9 mouse cellular contexts compared by ENCODE assay signal in the genomic region with DNA sequence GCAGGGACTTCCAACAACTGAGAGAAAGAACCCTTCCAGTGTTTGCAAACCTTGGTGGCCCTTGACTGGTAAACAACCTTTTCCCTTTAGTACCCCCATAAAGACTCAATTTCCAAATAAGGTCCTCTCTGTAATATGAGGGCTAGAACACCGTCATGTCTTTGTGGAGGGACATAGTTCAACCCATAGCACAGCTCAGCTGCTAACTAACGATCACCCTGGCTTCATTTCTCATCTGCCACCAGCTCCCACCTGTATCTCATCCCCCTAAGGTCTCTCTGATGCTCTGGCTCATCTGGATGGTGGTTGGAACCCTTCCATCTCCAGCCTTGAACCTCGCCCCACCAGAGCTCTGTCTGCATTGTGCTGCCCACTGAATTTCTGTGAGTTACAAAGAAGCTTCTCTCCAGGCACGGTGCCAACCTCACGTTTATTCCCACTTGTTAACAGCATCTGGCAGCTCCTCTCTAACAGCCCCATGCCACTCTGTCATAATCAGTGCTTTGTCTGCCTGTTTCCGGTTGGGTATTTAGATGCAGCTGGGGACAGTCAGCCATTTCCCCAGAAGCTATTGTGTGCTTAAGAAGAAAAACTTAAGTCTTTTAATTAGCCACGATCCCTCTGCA.
DNase-seq lines count a peak whose midpoint lies in the region; ATAC-seq and TF ChIP-seq lines count a peak whose summit lies in the region.
"Had no signal": no experiment of that assay in that cellular context is flagged by ENCODE, and none has a peak within 500 bp of the region (broad histone marks: within the 10 kb centered on the region; RNA-seq: fewer than 3 reads in every experiment).

No protein-coding gene starts in this region.

- 0 out of 2 replicates have a peak, but pooled peaks cover 3% of the 10 kb centered on the region for H3K4me1 ChIP-seq in hindbrain, embryonic 12.5 days
- no peaks in the 10 kb centered on the region for H3K4me1 ChIP-seq in hindbrain, embryonic 10.5 days (replicated peaks)
- H3K4me1 ChIP-seq in hindbrain, postnatal 0 days (ENCODE audit: insufficient read depth, low read length): no peaks in the 10 kb centered on the region

- H3K9me3 ChIP-seq in hindbrain, embryonic 12.5 days (replicated peaks): no peaks in the 10 kb centered on the region
- H3K9me3 ChIP-seq in hindbrain, embryonic 10.5 days: no peaks in the 10 kb centered on the region
- H3K9me3 ChIP-seq in hindbrain, postnatal 0 days (ENCODE audit: low read length): no peaks in the 10 kb centered on the region
- H3K9me3 ChIP-seq: limb, embryonic 13.5 days had no signal

- ATAC-seq in hindbrain, embryonic 12.5 days (ENCODE audit: low FRiP score): peak; percentile 67; the same call in 1 of the 2 replicates
- peak; percentile 32; the same call in 1 of the 2 replicates for ATAC-seq in hindbrain, postnatal 0 days

- H3K36me3 ChIP-seq in hindbrain, embryonic 12.5 days: no peaks in the 10 kb centered on the region
- no peaks in the 10 kb centered on the region for H3K36me3 ChIP-seq in hindbrain, embryonic 10.5 days
- no peaks in the 10 kb centered on the region for H3K36me3 ChIP-seq in hindbrain, postnatal 0 days (ENCODE audit: insufficient read depth, low read length)
- H3K36me3 ChIP-seq: limb, embryonic 13.5 days had no signal

- 58% methylated on average over 7 of the region's 7 CpGs for WGBS in hindbrain, embryonic 12.5 days
- WGBS in hindbrain, embryonic 10.5 days: 77% methylated on average over 7 of the region's 7 CpGs
- 34% methylated on average over 7 of the region's 7 CpGs for WGBS in hindbrain, postnatal 0 days

- H3K4me3 ChIP-seq in hindbrain, embryonic 12.5 days: no peak overlapping the region
- H3K4me3 ChIP-seq in hindbrain, embryonic 10.5 days: no peak overlapping the region
- no peak overlapping the region for H3K4me3 ChIP-seq in hindbrain, postnatal 0 days (ENCODE audit: low read length)
- H3K4me3 ChIP-seq: limb, embryonic 13.5 days had no signal

- no peak overlapping the region for H3K4me2 ChIP-seq in hindbrain, embryonic 12.5 days (replicated peaks)
- H3K4me2 ChIP-seq in hindbrain, postnatal 0 days (ENCODE audit: low read depth, low read length): no peak overlapping the region
- H3K4me2 ChIP-seq: limb, embryonic 13.5 days had no signal

- no peak overlapping the region for H3K27ac ChIP-seq in hindbrain, embryonic 12.5 days
- no peak overlapping the region for H3K27ac ChIP-seq in hindbrain, embryonic 10.5 days
- no peak overlapping the region for H3K27ac ChIP-seq in hindbrain, postnatal 0 days
- H3K27ac ChIP-seq: limb, embryonic 13.5 days had no signal

- no peak overlapping the region for H3K9ac ChIP-seq in hindbrain, embryonic 12.5 days
- no peak overlapping the region for H3K9ac ChIP-seq in hindbrain, postnatal 0 days (replicated peaks; ENCODE audit: low read length)
- H3K9ac ChIP-seq: limb, embryonic 13.5 days had no signal

- TF ChIP-seq CTCF in hindbrain, postnatal 0 days (IDR thresholded peaks at IDR 0.05; ENCODE audit: low read depth): no peak

- no peaks in the 10 kb centered on the region for H3K27me3 ChIP-seq in hindbrain, embryonic 12.5 days
- H3K27me3 ChIP-seq in hindbrain, embryonic 10.5 days (ENCODE audit: insufficient read depth, poor library complexity, severe bottlenecking): no peaks in the 10 kb centered on the region
- H3K27me3 ChIP-seq in hindbrain, postnatal 0 days (ENCODE audit: insufficient read depth, low read length): no peaks in the 10 kb centered on the region
- H3K27me3 ChIP-seq: limb, embryonic 13.5 days had no signal

- no peak for DNase-seq in hindbrain, embryonic 10.5 days (ENCODE audit: low spot score)
- DNase-seq in right cerebral cortex, postnatal 10 days (ENCODE audit: low spot score in 2 of 2): peak; percentile 72 to 74
- no peak for DNase-seq in right cerebral cortex, postnatal 25 days
- DNase-seq in hindbrain, postnatal 0 days (ENCODE audit: low spot score): peak; percentile 60
- peak; percentile 8 for DNase-seq in retina, postnatal 7 days (ENCODE audit: low read depth, low spot score)
- DNase-seq in ovary, postnatal 10 days (ENCODE audit: low spot score): no peak
- DNase-seq: cerebellum, adult 8-10 months had no signal

Comparison
In these comparisons a context has a peak if more than half of its experiments do, and no peak if none do; other contexts are left out.
1. DNase-seq: peak in right cerebral cortex, postnatal 10 days (2 of 2), hindbrain, postnatal 0 days (single experiment) and retina, postnatal 7 days (single experiment); none in hindbrain, embryonic 10.5 days (single experiment), right cerebral cortex, postnatal 25 days (single experiment) and ovary, postnatal 10 days (single experiment).